ENCODE assay signal across 8 mouse cellular contexts in the genomic region with DNA sequence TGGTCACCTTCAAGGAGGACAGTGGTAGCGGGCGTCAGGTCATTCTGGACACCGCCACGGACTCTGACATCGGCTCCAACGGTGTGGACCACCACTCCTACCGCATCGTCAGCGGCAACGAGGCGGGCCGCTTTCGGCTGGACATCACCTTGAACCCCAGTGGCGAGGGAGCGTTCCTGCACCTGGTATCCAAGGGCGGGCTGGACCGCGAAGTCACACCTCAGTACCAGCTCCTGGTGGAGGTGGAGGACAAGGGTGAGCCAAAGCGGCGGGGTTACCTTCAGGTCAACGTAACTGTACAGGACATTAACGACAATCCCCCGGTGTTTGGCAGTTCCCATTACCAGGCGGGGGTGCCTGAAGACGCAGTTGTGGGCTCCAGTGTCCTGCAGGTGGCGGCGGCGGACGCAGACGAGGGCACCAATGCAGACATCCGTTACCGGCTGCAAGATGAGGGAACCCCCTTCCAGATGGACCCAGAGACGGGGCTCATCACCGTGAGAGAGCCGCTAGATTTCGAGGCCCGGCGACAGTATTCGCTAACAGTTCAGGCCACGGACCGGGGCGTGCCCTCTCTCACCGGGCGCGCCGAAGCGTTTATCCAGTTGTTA. TPM values are rescaled to one million over a fixed set of nuclear protein-coding genes. Genes with fewer than 3 reads are reported as not detected.
DNase-seq lines count a peak whose midpoint lies in the region; ATAC-seq lines count a peak whose summit lies in the region.

No protein-coding gene starts in this region.

- DNase-seq in ovary, postnatal 10 days (ENCODE audit: low spot score) = peak; percentile 35
- DNase-seq in ovary, adult 18-20 months (ENCODE audit: low spot score) = no peak
- DNase-seq in embryo, embryonic 9.5 days (ENCODE audit: extremely low spot score) = peak; percentile 63
- DNase-seq in heart, adult 8-10 months (ENCODE audit: low spot score) = peak; percentile 49
- peak; percentile 63 for DNase-seq in kidney, adult 18-20 months
- peak; percentile 53 for DNase-seq in liver, embryonic 11.5 days (ENCODE audit: low spot score)
- DNase-seq in natural killer cell, adult 2 months (ENCODE audit: low spot score in 2 of 2) = peak; percentile 5 to 13
- peak; percentile 36 to 44 for DNase-seq in thymus, postnatal 36 days

- H3K9me3 ChIP-seq in liver, embryonic 11.5 days (ENCODE audit: control insufficient read depth, low read length) = no peaks in the 10 kb centered on the region

- under 1% methylated on average over 47 of the region's 47 CpGs for WGBS in liver, embryonic 11.5 days

- H3K27ac ChIP-seq in liver, embryonic 11.5 days (ENCODE audit: low read depth, low read length) = no peak overlapping the region

- ATAC-seq in liver, embryonic 11.5 days (replicated peaks; ENCODE audit: low FRiP score) = no peak

- H3K9ac ChIP-seq in liver, embryonic 11.5 days (ENCODE audit: low read depth, low read length) = 0 out of 2 replicates have a peak overlapping the region, but pooled peaks have one; percentile 14

- H3K27me3 ChIP-seq in liver, embryonic 11.5 days (replicated peaks; ENCODE audit: control insufficient read depth, insufficient read depth, low read length) = peaks cover 40% of the 10 kb centered on the region

- peaks cover 4% of the 10 kb centered on the region; the same call in 1 of the 2 replicates for H3K36me3 ChIP-seq in liver, embryonic 11.5 days (ENCODE audit: control insufficient read depth, insufficient read depth, low read length)

- H3K4me3 ChIP-seq in liver, embryonic 11.5 days (ENCODE audit: low read depth, low read length) = peak overlapping the region; percentile 67

- H3K4me1 ChIP-seq in liver, embryonic 11.5 days (replicated peaks; ENCODE audit: control insufficient read depth, insufficient read depth, low read length) = peaks cover 6% of the 10 kb centered on the region; the same call in 1 of the 2 replicates

- H3K4me2 ChIP-seq in liver, embryonic 11.5 days = peak overlapping the region; percentile 82

RNA-seq across cellular contexts. Expression of a gene that starts 0.7 kb away (rescaled TPM):
- 1 to 10 TPM; 4.9 to 5.9 (median 5.5) TPM for total RNA-seq in heart, adult 8-10 months (2022)
- polyA plus RNA-seq in liver, embryonic 11.5 days (2014; fragmentation: Nextera tagmentation; extraction: Ambion mirVana) = 3.4 and 4.0 TPM in 2 replicates
